Mouse (Mus musculus) G1E (cell line): Measurements from ENCODE around the gene Nle1. TPM values are rescaled to one million over a fixed set of nuclear protein-coding genes. Genes with fewer than 3 reads are reported as not detected.

ENCODE experiments used
- ATAC-seq: 2 replicates; pipeline ENCODE4 v1.8.0; 2016; ENCODE audit warnings: mild to moderate bottlenecking; ENCODE audit not compliant: insufficient number of reproducible peaks, poor library complexity, low FRiP score, severe bottlenecking; ENCODE audit errors: extremely low read depth
- DNase-seq: peaks from one replicate; pipeline ENCODE4 v3.0.0; 2012; ENCODE audit warnings: low spot score
- H3K27me3 ChIP-seq: 2 replicates; pipeline ENCODE4 v1.6.1; 2012; ENCODE audit warnings: mild to moderate bottlenecking, low read length, inconsistent platforms; ENCODE audit not compliant: insufficient read depth
- H3K36me3 ChIP-seq: replicated peaks from 2 replicates; pipeline ENCODE3; 2012; ENCODE audit warnings: mild to moderate bottlenecking, inconsistent platforms
- H3K4me1 ChIP-seq: 2 replicates; pipeline ENCODE4 v1.6.1; 2012; ENCODE audit warnings: low read depth, low read length, inconsistent platforms, mixed read lengths; ENCODE audit not compliant: insufficient read depth
- H3K4me3 ChIP-seq: 2 replicates; pipeline ENCODE4 v1.5.1; 2012; ENCODE audit warnings: low read depth, mild to moderate bottlenecking, inconsistent platforms, low read length, moderate library complexity, mixed read lengths
- H3K9me3 ChIP-seq: replicated peaks from 2 replicates; pipeline ENCODE4 v1.6.1; 2012; ENCODE audit warnings: inconsistent platforms
- CTCF ChIP-seq: IDR thresholded peaks from 2 replicates; pipeline ENCODE4 v1.5.1; 2012; ENCODE audit warnings: low read depth, low read length, inconsistent platforms, mixed read lengths
- GATA1 ChIP-seq: IDR thresholded peaks from 2 replicates; pipeline ENCODE4 v1.6.1; 2012; ENCODE audit warnings: borderline replicate concordance, low read length, inconsistent platforms, mixed read lengths
- GATA2 ChIP-seq: IDR thresholded peaks from 2 replicates; pipeline ENCODE4 v1.6.1; 2012; ENCODE audit warnings: low read depth, low read length, inconsistent platforms, borderline replicate concordance
- POLR2AphosphoS5 ChIP-seq: IDR thresholded peaks from 2 replicates; pipeline ENCODE4 v1.6.1; 2012; ENCODE audit warnings: low read depth, low read length, inconsistent platforms; ENCODE audit not compliant: insufficient replicate concordance
- TAL1 ChIP-seq: conservative IDR thresholded peaks from 2 replicates; pipeline ENCODE4 v1.6.1; 2012; ENCODE audit warnings: low read depth, low read length, inconsistent platforms, mixed read lengths
- polyA plus RNA-seq: library from polyadenylated mRNA; stranded (reverse); fragments of >175 nt; gene quantifications from 2 replicates; pipeline ENCODE4 v1.2.3, GENCODE M21; 2012
- total RNA-seq, 2 experiments: library from RNA; stranded (forward) in 1 of 2; stranded (reverse) in 1 of 2; fragments of 200-1000 nt in 1 of 2; fragments of >200 nt in 1 of 2; fragmentation: Nextera tagmentation in 1 of 2; gene quantifications; 2 replicates each; pipeline ENCODE4 v1.2.3; 2014 to 2017

Gene Nle1
- total and polyA plus RNA-seq, 3 experiments, result 18.6 to 92.9 (median 27.6) TPM

DNA sequence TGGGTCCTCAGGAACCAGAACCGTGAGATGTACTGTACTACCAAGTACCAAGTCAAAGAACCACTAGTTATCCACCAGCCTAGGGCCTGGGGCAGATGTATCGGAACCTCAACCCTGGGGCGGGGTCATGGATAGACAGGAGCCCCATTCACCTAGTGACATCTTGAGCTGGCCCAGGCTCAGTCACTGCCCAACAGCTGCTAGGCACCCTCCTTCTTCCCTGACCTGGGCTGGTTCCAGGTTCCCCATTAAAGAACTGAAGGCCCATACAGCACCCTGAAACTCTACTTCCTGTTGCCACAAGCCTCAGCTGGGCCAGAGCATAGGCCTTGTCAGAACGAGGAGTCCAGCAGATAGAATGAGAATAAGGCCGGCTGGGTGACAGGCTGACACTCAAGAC lies 8.5 kb downstream of the Nle1 start:
- Histone ChIP-seq H3K4me3 (no peak overlapping the region), H3K27me3 (no peaks in the 10 kb centered on the region), H3K4me1 (peaks cover 21% of the 10 kb centered on the region), H3K36me3 (peaks cover 71% of the 10 kb centered on the region), H3K9me3 (0 out of 2 replicates have a peak, but pooled peaks cover 3% of the 10 kb centered on the region)
- TF ChIP-seq CTCF, result no peak
- TF ChIP-seq GATA2, result no peak
- TF ChIP-seq GATA1, result no peak
- TF ChIP-seq TAL1, result no peak
- no peak for TF ChIP-seq POLR2AphosphoS5
- DNase-seq, result no peak
- no peak for ATAC-seq

DNA sequence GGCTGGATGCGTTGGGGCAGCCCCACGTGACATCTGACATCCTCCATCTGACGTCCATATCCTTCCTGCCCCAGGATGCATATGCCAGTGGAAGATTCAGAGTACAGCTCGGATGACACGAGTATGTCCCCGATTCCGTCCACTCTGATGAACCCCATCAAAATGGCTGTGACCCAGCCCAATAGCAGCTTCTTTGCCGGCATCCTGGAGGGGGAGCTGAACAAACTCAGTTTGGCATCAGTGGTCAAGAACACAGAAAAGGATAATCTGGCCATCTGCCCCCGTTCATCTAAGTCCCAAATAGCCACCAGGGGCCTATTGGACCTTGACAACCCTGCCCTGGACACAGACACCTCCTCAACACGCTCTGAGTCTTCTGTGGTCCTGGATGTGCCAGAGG lies 10.7 kb downstream of the Nle1 start:
- ATAC-seq (no peak), DNase-seq (no peak)
- TF ChIP-seq GATA1 (no peak), GATA2 (no peak), TAL1 (no peak), POLR2AphosphoS5 (no peak), CTCF (no peak)
- H3K9me3 ChIP-seq, result 0 out of 2 replicates have a peak, but pooled peaks cover 3% of the 10 kb centered on the region
- no peak overlapping the region for H3K4me3 ChIP-seq
- H3K27me3 ChIP-seq, result no peaks in the 10 kb centered on the region; the same call in 1 of the 2 replicates
- H3K36me3 ChIP-seq, result peaks cover 48% of the 10 kb centered on the region
- peaks cover 7% of the 10 kb centered on the region; the same call in 1 of the 2 replicates for H3K4me1 ChIP-seq

DNA sequence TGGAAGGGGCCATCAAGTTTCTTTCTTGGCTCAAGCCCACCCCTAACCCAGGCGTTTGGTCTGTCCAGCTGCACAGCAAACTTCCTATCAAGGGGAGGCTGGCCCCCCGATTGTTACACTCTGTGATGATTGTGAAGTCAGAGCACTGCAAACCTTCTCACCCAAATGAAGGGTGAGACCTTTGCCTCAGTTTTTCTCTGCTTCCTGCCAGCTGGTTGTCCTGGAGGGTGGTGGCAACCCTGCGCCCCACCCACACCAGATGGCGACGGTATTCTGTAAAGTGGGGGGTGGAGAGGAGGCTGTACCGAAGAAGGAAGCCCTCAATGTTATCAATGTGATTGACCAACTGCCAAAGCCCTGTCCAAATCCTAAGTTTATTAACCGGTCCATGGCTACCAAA lies 16.3 kb downstream of the Nle1 start, which contains the start of gene Fndc8:
TSS of gene Fndc8 (plus strand) at position 189 of the 400 bp plus-strand sequence.
- TF ChIP-seq CTCF (no peak), TAL1 (no peak), POLR2AphosphoS5 (no peak), GATA2 (no peak), GATA1 (no peak)
- Histone ChIP-seq H3K9me3 (0 out of 2 replicates have a peak, but pooled peaks cover 3% of the 10 kb centered on the region), H3K4me3 (no peak within 1 kb of the TSS; the same call in 1 of the 2 replicates), H3K4me1 (peaks cover 42% of the 10 kb centered on the region), H3K36me3 (peaks cover 12% of the 10 kb centered on the region), H3K27me3 (peaks cover 7% of the 10 kb centered on the region; the same call in 1 of the 2 replicates)
- ATAC-seq, result no peak
- DNase-seq, result no peak

DNA sequence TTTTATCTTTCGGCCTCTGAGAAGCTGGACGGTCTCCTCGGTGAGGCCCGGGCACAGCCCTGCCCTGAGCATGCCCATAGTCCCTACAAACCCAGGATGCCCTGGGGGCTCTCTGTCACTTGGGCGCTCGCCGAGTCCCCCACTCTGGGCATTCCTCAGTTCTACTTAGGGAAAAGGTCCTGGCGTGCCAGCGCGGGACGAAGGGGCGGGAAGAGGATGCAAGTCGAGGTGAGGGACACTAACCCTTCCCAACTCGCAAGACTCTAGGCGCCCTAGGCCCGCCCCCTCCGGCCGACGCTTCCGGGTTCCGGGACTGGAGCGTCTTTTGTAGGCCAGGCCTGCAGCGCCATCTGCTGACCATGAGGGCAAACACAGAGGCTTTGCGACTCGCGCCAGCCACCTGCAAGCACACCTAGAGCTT lies 17.9 kb downstream of the Nle1 start, which contains the start of gene Rad51d:
TSS of gene Rad51d (minus strand) at position 273 of the 421 bp plus-strand sequence.
- TF ChIP-seq POLR2AphosphoS5 (no peak), CTCF (peak; percentile 71)
- H3K9me3 ChIP-seq, result no peaks in the 10 kb centered on the region
- ATAC-seq (peak; percentile 80), DNase-seq (peak; percentile 92)
- peaks cover 7% of the 10 kb centered on the region; the same call in 1 of the 2 replicates for H3K27me3 ChIP-seq
- peaks cover 42% of the 10 kb centered on the region for H3K4me1 ChIP-seq
- peak within 1 kb of the TSS; percentile 79 for H3K4me3 ChIP-seq
- peaks cover 21% of the 10 kb centered on the region for H3K36me3 ChIP-seq

DNA sequence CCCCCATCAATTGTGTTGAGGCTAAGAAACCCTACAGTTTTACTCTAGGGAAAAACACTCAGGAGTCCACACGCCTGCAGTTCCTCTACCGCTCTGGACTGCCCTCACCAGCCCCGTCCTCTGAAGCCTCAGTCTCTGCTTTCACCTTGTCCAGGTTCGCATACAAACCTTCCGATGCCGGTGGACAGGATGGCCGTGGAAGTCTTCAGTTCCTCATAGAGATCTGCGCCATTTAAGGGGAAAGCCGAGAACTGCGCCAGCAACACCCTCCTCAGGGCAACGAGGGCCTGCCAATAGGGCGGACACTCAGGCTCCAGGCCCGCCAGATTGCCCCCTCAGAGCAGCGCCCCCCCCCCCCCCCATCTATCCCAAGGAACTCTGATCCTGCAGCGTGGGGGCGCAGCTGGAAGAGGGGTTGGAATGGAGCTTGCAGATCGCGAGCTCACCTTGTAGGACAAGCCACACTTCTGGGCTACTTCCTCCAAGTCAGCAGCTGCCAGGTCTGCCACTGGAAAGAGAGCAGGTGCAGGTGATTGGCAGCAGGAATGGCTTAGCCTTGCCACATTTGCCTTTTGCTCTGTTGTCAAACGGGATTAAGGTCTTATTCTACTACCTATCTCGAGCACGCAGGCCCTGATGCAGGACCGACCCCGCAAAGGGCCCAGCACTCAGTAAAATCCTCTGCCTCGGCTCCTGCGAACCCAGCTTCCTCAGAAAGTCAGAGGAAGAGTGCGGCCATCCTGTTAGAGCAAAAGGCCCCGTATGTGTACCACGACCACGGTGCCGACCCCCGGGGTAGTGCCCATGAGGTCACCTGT lies 18.5 kb downstream of the Nle1 start:
- peak; percentile 47 for DNase-seq
- Histone ChIP-seq H3K9me3 (no peaks in the 10 kb centered on the region), H3K36me3 (peaks cover 27% of the 10 kb centered on the region), H3K27me3 (peaks cover 7% of the 10 kb centered on the region; the same call in 1 of the 2 replicates), H3K4me3 (peak overlapping the region; percentile 79), H3K4me1 (peaks cover 48% of the 10 kb centered on the region)
- TF ChIP-seq GATA1, result no peak
- TF ChIP-seq GATA2, result no peak
- no peak for TF ChIP-seq CTCF
- TF ChIP-seq TAL1, result no peak
- TF ChIP-seq POLR2AphosphoS5, result no peak
- peak; percentile 19 for ATAC-seq

DNA sequence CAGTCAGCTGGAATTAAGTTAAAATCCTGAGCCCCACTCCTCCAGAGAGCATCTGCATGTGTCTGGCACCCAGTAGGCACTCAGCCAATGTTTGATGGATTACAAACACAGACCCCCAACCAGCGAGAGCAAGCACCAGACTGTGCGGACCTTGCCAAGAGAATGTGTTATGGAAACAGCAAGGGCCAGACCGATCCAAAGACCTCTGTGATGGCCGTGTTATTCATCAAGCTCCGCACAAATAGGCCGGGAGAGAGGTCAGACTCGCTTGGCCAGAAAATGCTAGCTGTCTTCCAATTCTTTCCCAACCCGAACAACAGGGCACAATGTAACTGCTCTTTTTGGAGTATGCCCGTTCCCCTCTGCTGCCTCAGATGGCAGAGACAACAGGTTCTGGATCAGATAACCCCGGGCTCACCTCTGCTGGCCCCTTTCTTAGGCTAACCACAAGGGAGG lies 19.7 kb downstream of the Nle1 start:
- DNase-seq (no peak), ATAC-seq (no peak)
- H3K4me1 ChIP-seq, result peaks cover 48% of the 10 kb centered on the region
- TF ChIP-seq GATA2, result no peak
- no peak for TF ChIP-seq TAL1
- TF ChIP-seq GATA1, result no peak
- no peak for TF ChIP-seq POLR2AphosphoS5
- TF ChIP-seq CTCF, result no peak
- H3K4me3 ChIP-seq, result peak overlapping the region; percentile 29; the same call in 1 of the 2 replicates
- H3K36me3 ChIP-seq, result peaks cover 35% of the 10 kb centered on the region
- peaks cover 7% of the 10 kb centered on the region; the same call in 1 of the 2 replicates for H3K27me3 ChIP-seq
- H3K9me3 ChIP-seq, result no peaks in the 10 kb centered on the region
